Mouse (Mus musculus): ENCODE results near the gene Fkbp8. TPM values are rescaled to one million over a fixed set of nuclear protein-coding genes. Genes with fewer than 3 reads are reported as not detected.

Fkbp8 gene
- total RNA-seq (2012; rRNA removed), result 246 and 266 TPM in 2 replicates
- total RNA-seq (2014; rRNA removed), result 172 and 178 TPM in 2 replicates
- polyA plus RNA-seq (2012; ENCODE audit: insufficient read length, low read depth), result 176 and 178 TPM in 2 replicates

- peak within 1 kb of the TSS; percentile 99 for H3K9ac ChIP-seq (ENCODE audit: insufficient read depth, low read depth)
- dilution Hi-C loops (cut with MboI; ENCODE audit: extremely low pct_ligation_motif_present, extremely low pct_unique_long_range_greater_than_20kb, low sequenced_read_pairs), result no loop called here
- in situ Hi-C loops (cut with MboI; ENCODE audit: low pct_ligation_motif_present, low pct_unique_long_range_greater_than_20kb, low sequenced_read_pairs), result no loop called here
- H3K4me2 ChIP-seq (ENCODE audit: insufficient read depth, low read depth, poor library complexity, severe bottlenecking), result peak within 1 kb of the TSS; percentile 87
- H3K27ac ChIP-seq (ENCODE audit: insufficient read depth, low read depth), result peak within 1 kb of the TSS; percentile 16
- peaks cover 9 to 35% of the 10 kb centered on the region in 2 experiments for H3K4me1 ChIP-seq (ENCODE audit: control insufficient read depth in 1 of 2, insufficient read depth in 2 of 2)
- H3K27me3 ChIP-seq (replicated peaks), result no peaks in the 10 kb centered on the region
- H3K79me2 ChIP-seq (replicated peaks; ENCODE audit: control insufficient read depth, extremely low read depth, insufficient read depth, poor library complexity, severe bottlenecking), result peaks cover 4% of the 10 kb centered on the region
- peak; percentile 92 for DNase-seq (ENCODE audit: extremely low read depth)
- H3K36me3 ChIP-seq (replicated peaks in 1 of 2; ENCODE audit: control insufficient read depth in 1 of 2, insufficient read depth in 1 of 2, low read length in 1 of 2), result peaks cover 26 to 36% of the 10 kb centered on the region in 2 experiments
- peak; percentile 45; the same call in 1 of the 2 replicates for TF ChIP-seq TCF12 (IDR thresholded peaks at IDR 0.05; ENCODE audit: low read depth, low read length)
- TF ChIP-seq NELFE (IDR thresholded peaks at IDR 0.05; ENCODE audit: low read depth, low read length), result peak; percentile 53
- TF ChIP-seq MAX (IDR thresholded peaks at IDR 0.05; ENCODE audit: low read length), result 0 out of 2 replicates have a peak, but pooled peaks have one; percentile 48
- TF ChIP-seq POLR2A (IDR thresholded peaks at IDR 0.05; ENCODE audit: low read depth, low read length), result peak; percentile 63
- no peak; the same call in 1 of the 2 replicates for TF ChIP-seq MXI1 (IDR thresholded peaks at IDR 0.05; ENCODE audit: low read depth, low read length)
- TF ChIP-seq MAZ (IDR thresholded peaks at IDR 0.05; ENCODE audit: low read depth, low read length), result peak; percentile 74
- peak; percentile 66 for TF ChIP-seq HCFC1 (IDR thresholded peaks at IDR 0.05; ENCODE audit: low read depth, low read length)
- TF ChIP-seq ELF1 (IDR thresholded peaks at IDR 0.05; ENCODE audit: low read depth, low read length), result peak; percentile 87
- TF ChIP-seq BHLHE40 (IDR thresholded peaks at IDR 0.05; ENCODE audit: low read depth, low read length), result peak; percentile 53; the same call in 1 of the 2 replicates
- no peak for TF ChIP-seq GABPA (IDR thresholded peaks at IDR 0.05; ENCODE audit: insufficient replicate concordance, low read depth, low read length)
- TF ChIP-seq TBP (conservative IDR thresholded peaks at IDR 0.05; ENCODE audit: low read depth, low read length), result 0 out of 2 replicates have a peak, but pooled peaks have one; percentile 54
- peak; percentile 94 for TF ChIP-seq CHD2 (IDR thresholded peaks at IDR 0.05; ENCODE audit: low read length)
- 0 out of 2 replicates have a peak, but pooled peaks have one; percentile 56 for TF ChIP-seq POLR2AphosphoS2 (IDR thresholded peaks at IDR 0.05; ENCODE audit: low read depth, low read length)
- peak; percentile 41; the same call in 1 of the 2 replicates for TF ChIP-seq MEF2A (IDR thresholded peaks at IDR 0.05; ENCODE audit: borderline replicate concordance, low read depth, low read length)
- TF ChIP-seq NRF1 (IDR thresholded peaks at IDR 0.05; ENCODE audit: low read depth, low read length), result peak; percentile 57
- TF ChIP-seq JUND (conservative IDR thresholded peaks at IDR 0.05; ENCODE audit: low read depth, low read length), result no peak
- 0 out of 2 replicates have a peak, but pooled peaks have one; percentile 18 for TF ChIP-seq IRF4 (IDR thresholded peaks at IDR 0.05; ENCODE audit: low read depth, low read length)
- no peak for TF ChIP-seq ETS1 (conservative IDR thresholded peaks at IDR 0.05; ENCODE audit: low read depth, low read length)
- no peak for TF ChIP-seq PAX5 (IDR thresholded peaks at IDR 0.05; ENCODE audit: low read length)
- peak; percentile 60; the same call in 1 of the 2 replicates for TF ChIP-seq ZMIZ1 (IDR thresholded peaks at IDR 0.05; ENCODE audit: low read depth, low read length)
- no peak for TF ChIP-seq SMC3 (IDR thresholded peaks at IDR 0.05; ENCODE audit: low read depth, low read length)
- TF ChIP-seq SIN3A (IDR thresholded peaks at IDR 0.05; ENCODE audit: low read length), result peak; percentile 84
- H3K9me3 ChIP-seq (replicated peaks; ENCODE audit: low read length), result no peaks in the 10 kb centered on the region
- H3K4me3 ChIP-seq (replicated peaks in 1 of 3; ENCODE audit: low read depth in 2 of 3, low read length in 2 of 3, poor library complexity in 1 of 3), result peak within 1 kb of the TSS; percentile 86 to 97 (median 90)
These were observed at the start of gene Fkbp8, which contains the start of gene Kxd1 for GRCm38 (mm10) chr8:70527512-70528181. Gene Fkbp8 (plus strand): TSS chr8:70527724. Gene Kxd1 (minus strand): TSS chr8:70527956.
